ENCODE assay signal across 26 mouse cellular contexts in the genomic region with DNA sequence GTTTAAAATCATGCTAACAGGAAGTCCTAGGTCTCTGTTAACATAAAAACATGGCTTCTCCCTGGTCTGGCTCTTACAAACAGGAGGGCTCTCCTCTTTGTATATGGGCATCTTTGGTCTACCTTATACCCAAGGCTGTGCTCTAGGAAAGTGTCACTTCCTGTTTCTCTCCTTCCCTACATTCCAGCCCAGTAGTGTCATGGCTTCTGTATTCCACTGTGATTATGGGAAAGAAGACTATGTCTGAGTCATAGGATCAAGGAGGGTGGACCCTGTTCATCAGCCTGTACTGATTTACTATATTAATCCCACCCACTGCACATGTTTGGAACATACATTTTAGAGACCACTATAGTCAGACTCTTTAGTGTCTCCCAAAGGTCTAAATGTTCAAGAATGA. TPM values are rescaled to one million over a fixed set of nuclear protein-coding genes. Genes with fewer than 3 reads are reported as not detected.
"Had no signal": no experiment of that assay in that cellular context is flagged by ENCODE, and none has a peak within 500 bp of the region (broad histone marks: within the 10 kb centered on the region; RNA-seq: fewer than 3 reads in every experiment).

No protein-coding gene starts in this region.

- H3K27me3 ChIP-seq: embryonic facial prominence, embryonic 12.5 days; embryonic facial prominence, embryonic 13.5 days; embryonic facial prominence, embryonic 15.5 days; forebrain, embryonic 12.5 days; forebrain, embryonic 13.5 days; forebrain, embryonic 15.5 days had no signal

- H3K4me3 ChIP-seq: embryonic facial prominence, embryonic 10.5 days; embryonic facial prominence, embryonic 12.5 days; embryonic facial prominence, embryonic 13.5 days; embryonic facial prominence, embryonic 15.5 days; erythroblast, embryonic 14.5 days; forebrain, embryonic 10.5 days; forebrain, embryonic 12.5 days; forebrain, embryonic 13.5 days; forebrain, embryonic 15.5 days; gastrocnemius, adult 2 months; heart, adult 2 months; heart, embryonic 10.5 days had no signal

- H3K9me3 ChIP-seq: embryonic facial prominence, embryonic 10.5 days; embryonic facial prominence, embryonic 12.5 days; embryonic facial prominence, embryonic 13.5 days; embryonic facial prominence, embryonic 15.5 days; forebrain, embryonic 10.5 days; forebrain, embryonic 12.5 days; forebrain, embryonic 13.5 days; forebrain, embryonic 15.5 days; heart, embryonic 10.5 days had no signal

- H3K9ac ChIP-seq: embryonic facial prominence, embryonic 12.5 days; embryonic facial prominence, embryonic 13.5 days; embryonic facial prominence, embryonic 15.5 days; forebrain, embryonic 12.5 days; forebrain, embryonic 13.5 days; forebrain, embryonic 15.5 days; forebrain, postnatal 0 days had no signal

- H3K4me2 ChIP-seq: embryonic facial prominence, embryonic 12.5 days; embryonic facial prominence, embryonic 13.5 days; embryonic facial prominence, embryonic 15.5 days; forebrain, embryonic 12.5 days; forebrain, embryonic 13.5 days; forebrain, embryonic 15.5 days had no signal

- H3K4me1 ChIP-seq: embryonic facial prominence, embryonic 13.5 days; embryonic facial prominence, embryonic 15.5 days; forebrain, embryonic 12.5 days; forebrain, embryonic 15.5 days had no signal

- ATAC-seq: forebrain, embryonic 13.5 days; forebrain, embryonic 14.5 days; forebrain, embryonic 15.5 days; forebrain, embryonic 16.5 days; forebrain, postnatal 0 days had no signal

- H3K36me3 ChIP-seq: embryonic facial prominence, embryonic 10.5 days; embryonic facial prominence, embryonic 12.5 days; embryonic facial prominence, embryonic 13.5 days; embryonic facial prominence, embryonic 15.5 days; forebrain, embryonic 10.5 days; forebrain, embryonic 12.5 days; forebrain, embryonic 15.5 days; heart, embryonic 10.5 days had no signal

- DNase-seq: cerebellum, adult 9-10 months; cerebellum, postnatal 10 days; cerebellum, postnatal 14 days; cerebellum, postnatal 25 days; cerebellum, postnatal 36 days; embryo, embryonic 11 days; forebrain, postnatal 0 days; gastrocnemius, adult 2 months; gastrocnemius, postnatal 10 days; gastrocnemius, postnatal 14 days; gastrocnemius, postnatal 25 days; gastrocnemius, postnatal 36 days; heart, adult 18-20 months; heart, adult 2 months had no signal

- H3K27ac ChIP-seq: embryonic facial prominence, embryonic 10.5 days; embryonic facial prominence, embryonic 12.5 days; embryonic facial prominence, embryonic 13.5 days; embryonic facial prominence, embryonic 15.5 days; forebrain, embryonic 10.5 days; forebrain, embryonic 12.5 days; forebrain, embryonic 13.5 days; forebrain, embryonic 15.5 days; gastrocnemius, adult 2 months; heart, adult 2 months; heart, embryonic 10.5 days had no signal

RNA-seq across cellular contexts. Expression of a gene that starts 23.2 kb away (rescaled TPM):
- polyA plus RNA-seq: erythroblast, embryonic 14.5 days; forebrain, embryonic 14.5 days had no signal
